Mouse (Mus musculus): ENCODE data around the gene Gm20715. TPM values are rescaled to one million over a fixed set of nuclear protein-coding genes. Genes with fewer than 3 reads are reported as not detected.

The Gm20715 gene
- polyA plus RNA-seq, 1 experiment from 2014 or later: not detected

DNA sequence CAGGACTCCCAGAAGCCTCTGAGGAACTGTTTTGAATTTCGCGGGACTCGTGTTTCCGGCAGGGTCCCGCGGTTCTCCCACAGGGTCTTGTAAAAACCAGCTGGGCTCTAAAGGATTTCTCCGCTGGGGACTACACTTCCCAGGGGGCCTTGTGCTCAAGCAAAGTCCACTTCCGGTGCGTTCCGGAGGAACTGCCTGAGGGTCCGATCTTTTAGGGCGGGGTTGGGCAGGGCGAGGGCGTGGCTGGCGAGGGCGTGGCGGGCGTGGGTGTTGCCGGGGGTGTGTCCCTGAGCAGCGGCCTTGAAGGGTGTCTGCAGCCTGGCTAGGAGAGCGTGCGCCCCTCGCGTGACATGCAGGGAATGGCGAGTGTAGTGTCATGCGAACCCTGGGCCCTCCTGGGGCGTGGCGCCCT lies 27.0 kb upstream of the Gm20715 start, which contains the start of gene Zfp28:
Gene Zfp28 (plus strand): TSS at position 252 of the 412 bp plus-strand sequence.
- Histone ChIP-seq H3K36me3 (no peaks in the 10 kb centered on the region; the same call in 1 of the 2 replicates), H3K9ac (peak within 1 kb of the TSS; percentile 64), H3K9me3 (replicated peaks) (no peaks in the 10 kb centered on the region), H3K4me1 (peaks cover 25% of the 10 kb centered on the region), H3K27me3 (replicated peaks) (no peaks in the 10 kb centered on the region), H3K27ac (peak within 1 kb of the TSS; percentile 46; the same call in 1 of the 2 replicates), H3K4me3 (peak within 1 kb of the TSS; percentile 66), H3K4me2 (peak within 1 kb of the TSS; percentile 88)
- ATAC-seq: peak; percentile 93
- under 1% methylated on average over 28 of the region's 28 CpGs for WGBS (ENCODE audit: insufficient replicate concordance)

- H3K4me2 ChIP-seq: peak overlapping the region; percentile 88
- H3K4me3 ChIP-seq: no peak overlapping the region
- no peaks in the 10 kb centered on the region for H3K27me3 ChIP-seq (replicated peaks)
- H3K9me3 ChIP-seq (replicated peaks): no peaks in the 10 kb centered on the region
- 19% methylated on average over 8 of the region's 8 CpGs for WGBS (ENCODE audit: insufficient replicate concordance)
- no peak for ATAC-seq
- H3K9ac ChIP-seq: no peak overlapping the region
- no peak overlapping the region for H3K27ac ChIP-seq
- peaks cover 25% of the 10 kb centered on the region for H3K4me1 ChIP-seq
- H3K36me3 ChIP-seq: no peaks in the 10 kb centered on the region; the same call in 1 of the 2 replicates
Observed at GRCm38 (mm10) chr7:6384011-6384410, 26.1 kb upstream of the Gm20715 start.

DNA sequence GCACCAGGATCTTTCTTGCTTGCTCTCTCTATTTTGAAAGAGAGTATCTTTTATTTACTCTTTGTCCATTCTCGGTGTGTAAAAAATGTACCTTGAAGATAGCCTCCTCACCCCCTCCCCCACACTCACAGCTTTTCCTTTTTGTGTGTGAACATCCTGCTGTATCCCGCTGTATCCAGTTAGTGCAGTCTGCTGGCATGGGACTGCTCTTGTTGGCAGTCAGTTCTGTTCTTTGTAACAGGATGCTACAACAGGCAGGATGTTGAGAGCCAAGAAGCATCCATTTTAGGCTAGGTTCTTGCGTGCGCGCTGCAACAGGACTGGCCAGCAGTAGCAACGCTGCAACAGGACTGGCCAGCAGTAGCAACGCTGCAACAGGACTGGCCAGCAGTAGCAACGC lies 23.1 kb upstream of the Gm20715 start:
- H3K4me2 ChIP-seq: no peak overlapping the region

GRCm38 (mm10) chr7:6388971-6389370 lies 21.1 kb upstream of the Gm20715 start:
- no peak for ATAC-seq
- Histone ChIP-seq H3K9me3 (replicated peaks) (no peaks in the 10 kb centered on the region), H3K4me1 (peaks cover 3% of the 10 kb centered on the region), H3K27ac (no peak overlapping the region), H3K4me3 (no peak overlapping the region), H3K27me3 (replicated peaks) (no peaks in the 10 kb centered on the region), H3K36me3 (peaks cover 15% of the 10 kb centered on the region), H3K4me2 (no peak overlapping the region), H3K9ac (no peak overlapping the region)
- WGBS (ENCODE audit: insufficient replicate concordance): 82% methylated on average over 5 of the region's 5 CpGs

More for the DNA sequence above, 23.1 kb upstream of the Gm20715 start:
- Histone ChIP-seq H3K4me1 (peaks cover 23% of the 10 kb centered on the region), H3K9ac (no peak overlapping the region), H3K27me3 (replicated peaks) (no peaks in the 10 kb centered on the region), H3K4me3 (no peak overlapping the region), H3K9me3 (replicated peaks) (no peaks in the 10 kb centered on the region), H3K36me3 (no peaks in the 10 kb centered on the region), H3K27ac (no peak overlapping the region)
- no peak for ATAC-seq
- 83% methylated on average over 8 of the region's 8 CpGs for WGBS (ENCODE audit: insufficient replicate concordance)

GRCm38 (mm10) chr7:6389449-6389848 lies 20.6 kb upstream of the Gm20715 start:
- WGBS (ENCODE audit: insufficient replicate concordance): 48% methylated on average over 5 of the region's 5 CpGs
- Histone ChIP-seq H3K36me3 (peaks cover 20% of the 10 kb centered on the region), H3K4me2 (no peak overlapping the region), H3K27me3 (replicated peaks) (no peaks in the 10 kb centered on the region), H3K9me3 (replicated peaks) (no peaks in the 10 kb centered on the region), H3K27ac (no peak overlapping the region), H3K4me3 (no peak overlapping the region), H3K4me1 (no peaks in the 10 kb centered on the region), H3K9ac (no peak overlapping the region)
- ATAC-seq: no peak

DNA sequence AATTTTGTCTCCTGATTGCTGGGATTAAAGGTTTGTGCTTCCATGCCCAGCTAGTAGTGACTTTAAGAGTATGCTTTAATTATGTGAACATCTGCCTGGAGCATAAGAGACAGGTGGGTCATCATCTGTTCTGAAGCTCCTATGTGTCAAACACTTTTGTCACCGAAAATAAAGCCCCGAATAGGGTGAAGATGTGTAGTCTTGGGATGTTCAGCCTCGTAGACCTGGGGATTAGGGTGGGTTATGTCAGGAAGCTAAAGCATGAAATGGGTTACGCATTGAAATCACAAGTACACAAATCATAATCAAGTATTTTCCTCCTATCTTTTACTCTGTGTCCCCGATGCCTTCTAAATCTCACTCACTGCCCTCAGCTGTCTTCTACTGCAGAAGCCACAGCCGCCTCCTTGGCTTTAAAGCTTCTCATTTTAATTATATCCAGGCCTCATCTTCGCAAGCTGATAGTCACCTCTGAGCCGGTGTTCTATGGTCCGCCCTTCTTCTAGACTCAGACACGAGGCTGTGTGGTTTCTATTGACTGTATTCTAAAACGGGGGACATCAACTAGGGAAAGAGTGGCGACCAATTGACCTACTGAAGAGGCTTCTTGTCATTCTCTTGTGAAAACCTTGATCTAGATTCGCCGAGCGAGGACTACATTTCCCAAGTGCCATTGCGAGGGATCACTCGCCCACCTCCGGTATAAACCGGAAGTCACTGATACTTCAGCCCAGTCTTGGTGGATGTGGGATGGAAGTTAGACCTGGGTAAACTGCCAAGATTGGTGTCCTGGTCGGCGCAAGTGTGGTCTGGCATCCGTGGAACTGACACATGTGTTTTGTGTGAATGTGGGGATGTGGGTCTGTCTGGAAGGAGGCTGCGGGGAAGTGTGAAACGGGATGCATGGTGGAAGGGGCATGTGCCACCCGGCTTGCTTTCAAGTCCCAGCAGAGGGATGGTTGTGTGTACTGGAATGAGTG lies 11.8 kb upstream of the Gm20715 start, which contains the start of gene Smim17:
Gene Smim17 (plus strand): TSS at position 720 of the 980 bp plus-strand sequence.
- H3K9me3 ChIP-seq (replicated peaks): no peaks in the 10 kb centered on the region
- ATAC-seq: peak; percentile 75
- no peak within 1 kb of the TSS for H3K27ac ChIP-seq
- 25% methylated on average over 25 of the region's 25 CpGs for WGBS (ENCODE audit: insufficient replicate concordance)
- H3K4me2 ChIP-seq: peak within 1 kb of the TSS; percentile 71
- peaks cover 14% of the 10 kb centered on the region for H3K36me3 ChIP-seq
- H3K4me1 ChIP-seq: peaks cover 7% of the 10 kb centered on the region
- no peaks in the 10 kb centered on the region for H3K27me3 ChIP-seq (replicated peaks)
- H3K4me3 ChIP-seq: peak within 1 kb of the TSS; percentile 60
- peak within 1 kb of the TSS; percentile 58; the same call in 1 of the 2 replicates for H3K9ac ChIP-seq

DNA sequence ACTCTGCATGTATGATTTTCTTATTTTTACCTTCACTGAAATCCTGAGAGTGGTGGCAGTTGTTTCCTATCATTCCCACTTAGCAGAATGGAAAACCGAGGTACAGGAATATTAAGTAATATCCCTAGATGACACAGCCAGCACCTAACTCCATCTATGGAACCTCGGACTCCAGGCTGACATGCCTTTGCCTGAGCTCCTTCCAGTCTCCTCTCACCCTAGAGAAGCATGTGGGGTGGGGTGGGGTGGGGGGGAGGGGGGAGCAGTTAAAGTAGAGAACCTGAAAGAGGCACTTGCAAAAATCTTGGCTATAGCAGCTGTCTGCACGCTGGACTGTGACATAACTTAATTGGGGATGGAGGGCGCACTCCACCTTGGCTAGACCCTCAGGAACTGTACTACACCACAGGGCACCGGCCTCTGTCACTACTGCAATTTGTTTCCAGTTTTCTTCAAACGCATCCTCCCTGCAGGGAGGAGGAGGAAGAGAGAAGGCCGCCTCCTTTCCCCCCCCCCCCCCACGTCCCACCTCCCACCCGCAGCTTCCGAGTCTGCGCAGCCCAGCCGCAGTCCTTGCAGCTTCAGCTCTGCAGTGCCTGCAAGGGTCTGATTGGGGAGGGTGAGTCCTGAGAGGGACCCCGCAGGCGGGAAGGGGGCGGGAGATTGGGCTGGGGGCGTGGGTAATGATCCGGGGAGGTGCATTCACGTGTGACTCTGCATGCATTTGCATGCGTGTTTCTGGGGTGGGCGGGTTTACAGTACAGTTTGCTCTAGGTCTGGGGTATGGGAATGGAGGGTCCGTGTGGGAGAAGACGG lies 4.8 kb downstream of the Gm20715 start:
- H3K9me3 ChIP-seq (replicated peaks): no peaks in the 10 kb centered on the region
- no peaks in the 10 kb centered on the region for H3K36me3 ChIP-seq
- 7% methylated on average over 21 of the region's 22 CpGs for WGBS (ENCODE audit: insufficient replicate concordance)
- H3K27ac ChIP-seq: no peak overlapping the region
- no peaks in the 10 kb centered on the region for H3K4me1 ChIP-seq
- H3K4me3 ChIP-seq: no peak overlapping the region
- no peak for ATAC-seq
- H3K4me2 ChIP-seq: no peak overlapping the region
- no peak overlapping the region for H3K9ac ChIP-seq
- peaks cover 4% of the 10 kb centered on the region for H3K27me3 ChIP-seq (replicated peaks)

- Histone ChIP-seq H3K27ac (no peak overlapping the region), H3K27me3 (replicated peaks) (peaks cover 4% of the 10 kb centered on the region), H3K4me3 (no peak overlapping the region), H3K4me2 (no peak overlapping the region), H3K9ac (no peak overlapping the region), H3K4me1 (no peaks in the 10 kb centered on the region), H3K9me3 (replicated peaks) (no peaks in the 10 kb centered on the region), H3K36me3 (no peaks in the 10 kb centered on the region)
- ATAC-seq: no peak
- 23% methylated on average over 8 of the region's 8 CpGs for WGBS (ENCODE audit: insufficient replicate concordance)
Observed at GRCm38 (mm10) chr7:6415442-6415787, 5.3 kb downstream of the Gm20715 start.

- Histone ChIP-seq H3K4me1 (no peaks in the 10 kb centered on the region), H3K4me2 (no peak overlapping the region), H3K4me3 (no peak overlapping the region), H3K36me3 (no peaks in the 10 kb centered on the region), H3K9me3 (replicated peaks) (no peaks in the 10 kb centered on the region), H3K27me3 (replicated peaks) (peaks cover 3% of the 10 kb centered on the region), H3K9ac (no peak overlapping the region), H3K27ac (no peak overlapping the region)
- ATAC-seq: no peak
- WGBS (ENCODE audit: insufficient replicate concordance): 58% methylated on average over 6 of the region's 6 CpGs
Observed at GRCm38 (mm10) chr7:6419894-6420293, 9.8 kb downstream of the Gm20715 start.

- no peaks in the 10 kb centered on the region for H3K4me1 ChIP-seq
- 75% methylated on average over 3 of the region's 3 CpGs for WGBS (ENCODE audit: insufficient replicate concordance)
Observed at GRCm38 (mm10) chr7:6429381-6429780, 19.3 kb downstream of the Gm20715 start.

DNA sequence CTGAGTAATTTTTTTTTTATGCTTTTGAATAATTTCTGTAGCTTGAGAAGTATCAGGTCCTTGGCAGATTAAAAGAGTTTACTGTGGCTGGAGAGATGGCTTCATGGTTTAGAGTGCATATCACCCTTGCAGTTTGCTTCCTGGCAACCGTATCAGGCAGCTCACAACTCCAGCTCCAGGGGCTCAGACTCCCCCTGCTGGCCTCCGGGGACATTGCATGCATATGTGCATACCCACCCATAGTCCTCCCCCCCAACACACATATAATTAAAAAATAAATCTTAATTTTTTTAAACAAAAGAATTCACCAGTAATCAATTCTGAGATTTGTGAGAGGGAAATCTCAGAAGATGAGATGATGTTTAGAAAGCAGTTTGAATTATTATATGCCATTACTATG lies 20.3 kb downstream of the Gm20715 start:
- Histone ChIP-seq H3K4me3 (no peak overlapping the region), H3K4me2 (no peak overlapping the region), H3K9ac (no peak overlapping the region), H3K4me1 (no peaks in the 10 kb centered on the region), H3K9me3 (replicated peaks) (peaks cover 10% of the 10 kb centered on the region; the same call in 1 of the 2 replicates), H3K27ac (no peak overlapping the region), H3K36me3 (no peaks in the 10 kb centered on the region), H3K27me3 (replicated peaks) (no peaks in the 10 kb centered on the region)
- WGBS (ENCODE audit: insufficient replicate concordance): 22% methylated on average over 2 of the region's 2 CpGs
- no peak for ATAC-seq

More at GRCm38 (mm10) chr7:6429381-6429780, 19.3 kb downstream of the Gm20715 start:
- Histone ChIP-seq H3K27ac (no peak overlapping the region), H3K4me3 (no peak overlapping the region), H3K27me3 (replicated peaks) (no peaks in the 10 kb centered on the region), H3K9ac (no peak overlapping the region), H3K9me3 (replicated peaks) (peaks cover 10% of the 10 kb centered on the region; the same call in 1 of the 2 replicates), H3K4me2 (no peak overlapping the region), H3K36me3 (no peaks in the 10 kb centered on the region)
- no peak for ATAC-seq

Data from liver, embryonic 12.5 days (tissue).